Mouse (Mus musculus): ENCODE data around the gene Cavin3.
A peak's percentile ranks its signal among the peaks of the same experiment; 100 is the strongest.

Cavin3 gene

DNA sequence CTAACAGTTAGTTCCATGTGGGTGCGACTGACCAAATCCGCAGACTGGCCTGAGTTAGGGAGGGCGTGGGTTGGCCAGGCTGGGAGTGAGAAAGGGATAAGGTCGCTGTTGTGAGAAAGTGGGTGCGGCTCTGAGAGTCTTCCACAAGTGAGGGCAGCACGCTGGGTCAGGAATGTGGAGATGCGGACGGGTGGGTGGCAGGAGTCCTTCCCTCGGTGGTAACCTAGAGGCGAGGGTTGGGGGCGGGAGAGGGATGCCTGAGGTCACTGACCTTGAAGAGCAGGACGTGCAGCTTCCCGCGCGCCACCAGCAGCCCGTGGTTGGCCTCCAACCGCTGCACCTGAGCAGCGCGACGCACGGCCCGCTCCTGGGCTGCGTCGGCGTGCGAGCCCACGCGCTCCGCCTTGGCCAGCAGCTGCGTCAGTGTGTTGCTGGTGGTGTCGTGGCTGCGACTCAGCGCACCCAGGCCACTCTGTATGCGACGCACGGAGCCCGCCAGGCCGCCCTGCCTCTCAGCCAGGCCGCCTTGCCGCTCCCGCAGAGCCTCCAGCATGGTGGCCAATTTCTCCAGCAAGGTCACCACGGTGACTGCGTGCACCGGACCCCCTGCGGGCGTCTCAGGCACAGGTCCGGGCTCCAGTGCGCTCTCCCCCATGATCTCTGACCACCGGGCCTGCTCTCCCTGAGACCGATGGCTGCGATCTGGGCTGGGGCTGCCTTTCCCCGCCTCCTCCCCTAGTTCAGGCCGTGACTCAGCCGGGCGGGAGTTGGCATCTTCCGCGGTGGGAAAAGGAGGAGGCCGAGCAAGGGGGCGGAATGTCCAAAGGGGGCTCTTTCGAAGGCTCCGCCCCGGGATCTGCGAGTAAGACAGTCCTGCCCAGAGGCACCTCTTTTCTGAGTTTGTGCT lies at the start of gene Cavin3:
Gene Cavin3 (minus strand): TSS at position 796 of the 907 bp plus-strand sequence.
- DNase-seq (ENCODE audit: low read depth, low spot score): peak; percentile 27

DNA sequence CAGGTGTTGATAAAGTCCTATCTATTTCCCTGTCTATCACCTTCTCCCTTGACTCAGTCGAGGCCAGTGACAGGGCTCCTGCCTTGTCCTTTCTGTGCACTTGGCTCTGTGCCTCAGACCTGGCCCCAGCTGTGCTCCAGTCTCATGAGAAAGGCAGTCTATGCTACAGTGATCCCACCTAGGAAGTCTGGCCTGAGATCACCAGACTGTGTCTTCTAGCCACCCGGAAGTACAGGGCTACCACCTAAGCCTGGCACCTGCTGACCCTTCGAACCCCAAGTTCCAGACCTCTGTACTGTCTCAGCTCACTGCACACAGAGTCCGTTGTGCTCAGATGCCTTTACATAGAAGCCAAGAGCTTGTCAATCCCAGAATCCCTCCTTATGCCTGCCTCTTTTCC lies 46.0 kb upstream of the Cavin3 start:
- DNase-seq (ENCODE audit: low read depth, low spot score): no peak

DNA sequence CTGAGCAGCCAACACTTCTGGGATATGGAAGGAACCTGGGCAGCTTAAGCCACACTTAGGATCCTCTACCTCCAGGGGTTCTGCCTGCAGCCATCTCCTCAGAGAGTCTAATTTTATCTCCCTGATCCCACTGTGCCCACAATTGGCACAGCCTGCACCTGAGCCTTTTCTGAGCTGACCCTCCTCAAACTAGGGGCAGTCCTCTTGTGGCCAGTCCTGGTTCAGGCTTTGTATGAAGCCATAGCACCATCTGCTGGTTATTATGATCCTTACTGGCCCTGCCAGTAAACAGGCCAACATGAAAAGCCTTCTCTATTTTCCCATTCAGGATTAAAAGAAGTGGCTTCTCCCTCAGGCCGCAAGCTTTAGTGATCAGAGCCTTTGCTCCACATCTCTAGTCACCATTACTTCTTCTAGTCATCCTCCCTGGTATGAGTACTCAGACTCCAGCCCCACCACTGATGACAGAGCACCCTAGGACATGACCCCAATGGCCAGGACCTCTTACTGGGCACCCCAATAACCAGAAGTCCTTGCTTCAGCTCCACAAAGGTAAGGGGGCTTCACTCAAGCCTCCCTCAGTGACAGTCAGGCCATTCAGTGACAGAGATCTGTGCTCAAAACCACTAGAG lies 45.3 kb upstream of the Cavin3 start:
- DNase-seq (ENCODE audit: low read depth, low spot score): no peak

DNA sequence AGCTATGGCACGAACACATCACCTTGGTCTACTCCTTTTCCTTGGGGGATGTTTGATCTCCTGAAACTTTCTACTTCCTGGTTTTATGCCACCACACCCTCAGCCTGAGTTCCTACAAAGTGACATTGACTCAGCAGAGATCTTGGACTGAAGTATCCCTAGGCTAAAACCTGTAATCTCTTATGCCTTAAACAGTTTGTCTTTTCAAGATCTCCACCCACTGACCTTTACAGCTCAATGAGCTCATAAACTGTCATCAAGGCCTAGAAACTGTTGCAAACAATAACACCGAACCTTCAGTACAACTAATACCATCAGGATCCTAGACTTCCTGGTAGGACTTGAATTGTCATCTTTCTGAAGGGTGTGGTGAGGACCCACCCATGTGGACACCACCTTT lies 42.1 kb upstream of the Cavin3 start:
- DNase-seq (ENCODE audit: low read depth, low spot score): no peak

DNA sequence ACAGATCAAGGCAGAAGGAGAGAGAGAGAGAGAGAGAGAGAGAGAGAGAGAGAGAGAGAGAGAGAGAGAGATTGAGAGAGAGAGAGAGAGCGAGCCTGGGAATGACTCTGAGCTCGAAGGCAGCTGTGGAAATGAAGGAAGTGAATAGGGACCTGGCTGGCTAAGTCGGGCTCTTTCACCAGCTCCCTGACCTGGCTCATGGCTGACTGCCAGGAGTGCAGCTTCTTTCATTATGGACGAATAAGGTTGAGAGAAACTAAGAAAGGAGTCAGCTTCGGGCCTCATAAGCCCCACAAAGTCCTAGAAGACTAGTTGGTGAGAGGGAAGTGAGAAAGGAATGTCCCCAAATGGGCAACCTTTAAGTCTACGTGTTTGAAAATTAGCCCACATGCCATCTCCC lies 38.1 kb upstream of the Cavin3 start:
- DNase-seq (ENCODE audit: low read depth, low spot score): no peak

DNA sequence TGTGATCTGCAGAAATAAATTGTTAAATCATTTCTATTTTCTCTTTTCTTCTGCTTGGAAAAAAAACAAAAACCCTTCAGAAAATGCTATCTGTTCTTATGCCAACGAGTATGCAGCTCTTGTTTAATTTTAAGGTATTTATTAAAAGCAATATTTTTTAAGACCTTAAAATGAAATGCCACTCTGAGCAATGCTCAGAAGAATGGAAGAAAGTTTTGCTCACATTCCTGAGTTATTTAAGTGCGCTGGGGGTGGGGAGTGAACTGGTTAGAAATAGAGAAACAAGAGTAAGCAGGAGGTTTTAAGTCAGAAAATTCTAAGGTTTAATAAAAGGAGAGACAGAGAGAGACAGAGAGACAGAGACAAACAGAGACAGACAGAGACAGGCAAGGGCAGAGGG lies 37.7 kb upstream of the Cavin3 start:
- DNase-seq (ENCODE audit: low read depth, low spot score): no peak

DNA sequence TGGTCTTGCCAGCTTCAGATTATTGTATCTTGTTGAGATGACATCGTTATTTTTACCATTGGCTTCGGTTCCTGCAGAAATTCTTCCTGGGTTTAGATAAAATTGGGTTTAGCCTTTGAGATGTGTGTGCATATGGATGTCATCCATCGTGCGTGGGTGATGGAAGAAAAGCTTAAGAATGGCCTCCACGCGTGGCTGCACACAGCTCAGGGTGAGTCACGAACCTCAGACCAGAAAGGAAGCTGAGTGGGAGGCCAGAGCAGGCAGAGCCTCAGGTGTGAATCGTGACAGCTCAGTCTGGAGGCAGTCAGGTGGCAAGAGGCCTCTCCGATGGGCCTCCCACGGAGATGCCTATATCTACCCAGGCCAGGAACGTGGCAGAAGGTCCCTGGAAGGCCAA lies 37.2 kb upstream of the Cavin3 start:
- DNase-seq (ENCODE audit: low read depth, low spot score): no peak

DNA sequence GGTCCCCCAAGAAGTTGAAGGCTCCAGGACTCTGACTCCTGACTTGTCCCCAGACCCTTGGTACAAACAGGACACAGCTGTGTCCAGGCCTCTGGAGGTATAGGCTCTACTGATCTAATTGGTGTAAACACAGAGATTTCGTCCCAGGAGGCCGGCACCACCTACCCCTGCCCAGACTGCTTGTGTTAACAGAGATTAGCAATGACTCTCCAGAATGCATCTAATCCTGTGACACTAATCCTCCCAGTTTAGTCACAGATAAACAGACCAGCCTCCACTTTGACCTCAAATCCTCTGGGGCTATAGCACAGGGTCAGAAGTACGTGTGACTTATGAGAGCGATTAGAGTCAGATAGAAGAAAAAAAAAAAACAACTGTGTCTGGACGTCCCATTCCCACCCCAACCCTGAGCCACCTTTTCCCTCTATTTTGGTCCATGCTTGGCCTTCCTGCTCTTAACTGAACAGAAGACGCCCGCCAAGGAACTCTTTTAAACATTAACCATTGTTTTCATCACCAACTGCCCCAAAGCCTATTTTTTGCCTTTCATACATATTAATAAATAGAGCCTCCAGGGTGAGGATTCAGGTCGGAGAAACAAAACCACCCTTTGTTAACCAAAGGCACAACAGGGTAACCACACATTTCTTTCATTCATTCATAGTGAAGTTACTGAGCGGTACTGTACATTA lies 34.7 kb upstream of the Cavin3 start:
- no peak for DNase-seq (ENCODE audit: low read depth, low spot score)

DNA sequence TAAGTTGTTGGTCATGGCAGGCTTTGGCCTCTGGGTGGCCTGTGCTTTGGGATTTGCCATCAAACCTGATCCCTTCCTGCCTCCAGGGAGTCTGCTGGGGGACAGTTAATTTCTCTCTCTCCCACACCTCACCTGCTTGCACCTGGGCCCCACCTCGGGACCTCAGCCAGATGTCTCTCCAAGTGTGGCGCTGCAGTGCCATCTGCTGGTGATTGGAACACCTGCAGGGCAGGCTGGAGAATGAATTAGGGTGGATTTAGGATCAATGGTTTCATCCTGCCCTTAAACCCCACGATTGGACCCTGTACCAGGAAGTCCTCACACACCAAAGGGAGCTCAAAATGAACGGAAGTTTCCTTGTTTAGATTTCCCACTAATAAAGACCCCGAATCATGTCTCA lies 33.1 kb upstream of the Cavin3 start:
- peak; percentile 36 for DNase-seq (ENCODE audit: low read depth, low spot score)

DNA sequence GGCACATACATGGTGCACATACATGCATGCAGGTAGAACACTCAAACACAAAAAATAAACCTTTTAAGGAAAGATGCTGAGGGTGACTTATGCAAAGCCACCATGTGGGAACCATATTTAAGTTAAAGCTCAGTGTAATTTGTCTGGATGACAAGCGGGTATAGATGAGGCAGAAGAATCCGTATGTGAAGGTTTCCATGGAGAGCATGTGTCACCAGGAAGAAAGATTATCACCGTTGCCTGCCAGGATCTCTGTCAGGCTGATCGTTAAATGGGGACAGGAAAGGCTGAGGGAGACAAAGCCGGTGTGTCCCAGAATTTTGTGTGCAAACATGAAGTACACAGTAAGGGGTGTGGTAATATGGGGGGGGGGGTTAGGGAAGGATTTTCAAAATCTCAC lies 32.5 kb upstream of the Cavin3 start:
- no peak for DNase-seq (ENCODE audit: low read depth, low spot score)

DNA sequence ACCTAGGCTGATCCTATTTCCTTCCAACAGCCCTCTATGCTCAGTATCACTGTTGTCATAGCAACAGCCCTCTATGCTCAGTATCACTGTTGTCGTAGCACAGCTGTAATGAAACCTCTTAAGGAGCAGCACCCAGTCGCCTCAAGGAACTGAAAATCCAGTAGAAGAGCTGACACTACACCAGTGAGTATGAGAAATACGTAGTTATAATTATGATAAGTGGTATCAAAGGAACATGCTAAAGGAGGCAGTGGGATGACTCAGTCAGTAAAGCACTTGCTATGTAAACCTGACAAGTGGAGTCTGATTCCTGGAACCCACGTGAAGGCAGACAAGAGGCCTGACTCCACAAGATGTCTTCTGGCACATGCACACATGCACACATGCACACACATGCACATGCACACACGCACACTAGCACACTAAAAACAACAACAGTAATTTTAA lies 31.8 kb upstream of the Cavin3 start:
- no peak for DNase-seq (ENCODE audit: low read depth, low spot score)

DNA sequence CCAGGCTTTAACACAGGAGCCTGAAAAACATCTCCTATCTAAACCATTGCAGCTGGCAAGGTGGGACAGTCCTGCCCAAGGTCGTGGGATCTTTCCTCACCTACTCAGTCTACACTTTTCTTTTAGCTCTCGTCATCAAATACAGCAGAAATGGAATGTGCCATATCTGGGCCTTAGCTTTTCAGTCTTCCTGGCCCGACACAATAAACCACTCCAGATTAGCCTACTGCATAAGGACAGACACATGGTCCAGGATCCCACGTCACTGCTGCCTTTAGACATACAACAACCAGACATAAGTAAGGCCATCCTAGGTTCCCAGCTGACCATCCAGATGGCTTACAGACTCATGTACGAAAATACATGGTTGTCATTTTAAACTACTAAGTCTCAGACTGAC lies 28.0 kb upstream of the Cavin3 start:
- no peak for DNase-seq (ENCODE audit: low read depth, low spot score)

DNA sequence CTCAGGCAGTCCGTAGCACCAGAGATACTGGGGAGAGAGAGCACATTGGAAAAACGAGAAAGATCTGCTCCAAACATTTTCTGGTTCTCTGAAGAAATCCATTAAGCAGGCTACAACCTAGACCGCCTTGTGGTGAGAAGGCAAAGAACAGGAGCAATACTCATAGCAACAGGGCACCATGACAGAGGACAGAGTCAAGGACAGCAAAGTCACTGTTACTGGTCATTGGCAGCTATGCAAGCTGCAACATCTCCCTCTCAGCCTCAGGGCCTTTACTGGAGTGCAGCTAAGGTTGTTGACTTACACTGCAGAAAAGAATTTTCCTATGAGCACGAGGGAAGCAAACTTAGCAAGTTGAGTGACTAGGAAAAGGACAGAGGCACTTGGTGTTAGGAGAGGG lies 25.2 kb upstream of the Cavin3 start:
- no peak for DNase-seq (ENCODE audit: low read depth, low spot score)

DNA sequence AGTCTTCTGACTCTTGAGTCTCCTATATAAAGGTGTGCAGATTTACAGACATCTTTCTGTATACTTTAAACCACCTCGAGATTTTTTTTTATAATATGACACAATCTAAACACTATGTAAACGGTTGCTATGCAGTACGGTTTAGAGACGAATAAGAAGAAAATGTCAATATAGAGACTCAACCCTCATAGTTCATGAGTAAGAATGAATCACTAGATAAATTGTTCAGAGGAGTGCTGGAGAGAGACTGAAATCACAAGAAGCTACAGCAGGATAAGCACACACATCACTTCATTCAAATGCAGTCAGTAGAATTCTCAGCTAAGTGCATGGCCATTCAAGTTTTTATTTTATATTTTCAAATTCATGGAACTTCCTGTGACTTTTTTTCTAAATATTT lies 19.9 kb upstream of the Cavin3 start:
- DNase-seq (ENCODE audit: low read depth, low spot score): no peak

DNA sequence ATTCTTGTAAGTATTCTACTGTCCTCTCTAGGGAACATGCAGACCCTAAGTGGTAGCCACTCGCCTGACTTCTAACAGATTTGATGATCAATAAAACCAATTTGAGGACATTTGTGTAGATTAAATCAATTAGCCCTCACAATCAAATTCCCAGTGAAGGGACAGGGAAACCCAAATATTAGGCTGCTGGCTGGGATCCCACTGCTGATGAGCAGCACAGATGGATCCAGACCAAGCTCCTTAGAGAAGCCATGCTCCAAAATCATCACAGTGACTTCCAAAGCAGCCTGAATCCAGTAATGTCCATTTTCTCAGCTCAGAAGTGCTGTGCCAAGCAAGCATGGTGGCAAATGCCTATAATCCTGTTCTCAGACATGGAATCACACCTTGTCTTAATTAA lies 17.6 kb upstream of the Cavin3 start:
- no peak for DNase-seq (ENCODE audit: low read depth, low spot score)

DNA sequence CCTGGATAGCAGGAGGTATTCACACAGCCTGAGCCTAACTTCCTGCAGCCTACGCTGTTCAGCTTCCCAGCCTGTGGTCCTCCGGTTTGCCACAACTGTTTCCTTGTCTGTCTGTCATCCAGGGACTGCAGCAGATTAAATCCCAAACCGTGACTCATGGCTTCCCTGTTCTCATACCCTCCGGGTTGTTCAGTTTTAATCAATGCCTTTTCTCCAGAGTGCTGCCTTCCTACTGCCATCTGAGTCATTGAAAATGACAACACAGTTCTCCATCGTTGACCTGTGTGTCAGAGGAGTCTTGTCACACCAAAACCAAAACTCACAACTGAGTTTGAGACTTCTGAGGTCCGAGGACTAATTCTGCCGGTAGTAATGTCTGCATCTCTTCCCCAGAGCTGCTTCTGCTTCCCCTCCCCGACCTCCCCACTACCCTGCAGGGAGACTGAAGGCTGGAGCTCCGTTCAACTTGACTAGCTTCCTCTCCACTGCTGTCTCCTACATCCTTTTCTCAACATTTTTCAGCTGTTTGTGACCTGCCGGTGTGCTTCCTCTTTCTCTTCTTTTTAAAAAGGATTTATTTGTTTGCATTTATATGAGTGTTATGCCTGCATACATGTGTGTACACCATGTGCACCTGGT lies 16.9 kb upstream of the Cavin3 start:
- no peak for DNase-seq (ENCODE audit: low read depth, low spot score)

DNA sequence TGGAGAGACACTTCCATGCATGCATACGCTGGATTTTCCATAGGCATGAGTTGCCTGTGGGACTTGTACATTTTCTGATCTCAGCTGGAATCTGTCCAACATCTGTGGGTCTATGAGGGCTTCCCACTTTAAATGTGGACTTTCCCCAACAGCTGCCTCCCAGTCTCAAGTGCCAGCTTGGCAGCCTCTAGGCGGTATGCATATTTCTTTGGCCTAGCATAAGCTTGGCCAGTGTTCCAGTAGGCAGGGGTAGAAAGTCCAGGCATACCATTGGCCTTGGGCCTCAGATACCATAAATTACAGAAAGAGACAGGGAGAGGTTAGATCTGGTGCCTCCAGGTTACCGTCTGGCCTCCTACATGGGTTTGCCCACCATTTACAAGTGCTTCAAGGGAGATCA lies 15.8 kb upstream of the Cavin3 start:
- no peak for DNase-seq (ENCODE audit: low read depth, low spot score)

DNA sequence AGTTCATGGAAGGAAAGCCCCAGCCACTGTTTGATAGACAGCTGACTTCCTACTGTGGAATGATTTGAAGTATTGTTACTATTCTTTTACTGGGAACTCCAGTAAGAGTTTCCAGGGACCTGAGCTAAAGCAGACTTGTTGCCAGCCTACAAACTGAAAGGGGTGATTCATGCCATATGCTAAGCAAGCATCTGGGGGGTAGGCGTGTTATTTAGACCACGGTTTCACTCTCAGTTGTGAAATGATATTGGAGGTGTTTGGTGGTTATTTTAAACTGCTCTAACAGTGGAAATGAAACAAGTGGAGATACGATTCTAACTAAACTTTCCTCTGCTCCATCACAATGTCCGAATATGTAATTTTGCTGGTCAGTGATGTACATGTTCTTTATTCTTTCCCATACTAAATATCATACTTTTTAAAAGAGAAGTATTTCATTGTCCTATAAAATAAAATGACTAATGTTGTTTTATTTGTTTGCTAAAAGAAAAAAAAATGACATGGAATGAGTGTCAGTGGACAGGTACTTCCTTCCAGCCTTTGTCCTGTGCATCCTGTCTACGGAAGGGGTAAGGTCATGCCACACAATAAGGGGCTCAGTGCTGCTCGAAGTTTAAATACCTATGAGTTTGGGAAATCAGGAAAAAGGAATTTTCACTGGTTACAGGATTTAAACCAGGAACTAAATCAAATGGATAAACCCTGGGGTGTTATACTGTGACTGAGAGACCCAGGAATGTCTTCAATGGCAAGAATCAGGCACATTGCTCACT lies 5.2 kb upstream of the Cavin3 start:
- no peak for DNase-seq (ENCODE audit: low read depth, low spot score)

DNA sequence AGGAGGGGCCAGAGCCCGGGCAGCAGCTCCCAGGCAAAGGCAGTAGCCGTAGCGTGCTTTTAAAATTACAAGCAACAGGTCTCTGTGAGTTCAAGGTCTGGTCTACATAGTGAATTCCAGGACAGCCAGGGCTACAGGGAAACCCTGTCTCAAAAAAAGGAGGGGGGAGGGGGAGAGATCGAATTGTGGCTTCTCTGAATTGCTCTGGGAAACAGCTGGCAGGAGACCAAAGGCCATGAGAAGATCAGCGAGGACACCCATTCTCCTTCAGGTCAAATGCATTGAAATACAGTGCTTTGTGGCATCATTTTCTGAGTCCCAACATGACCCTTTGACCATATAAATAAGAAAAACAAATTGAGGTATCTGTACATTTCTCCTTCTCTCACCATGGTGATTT lies 2.9 kb upstream of the Cavin3 start:
- no peak for DNase-seq (ENCODE audit: low read depth, low spot score)

DNA sequence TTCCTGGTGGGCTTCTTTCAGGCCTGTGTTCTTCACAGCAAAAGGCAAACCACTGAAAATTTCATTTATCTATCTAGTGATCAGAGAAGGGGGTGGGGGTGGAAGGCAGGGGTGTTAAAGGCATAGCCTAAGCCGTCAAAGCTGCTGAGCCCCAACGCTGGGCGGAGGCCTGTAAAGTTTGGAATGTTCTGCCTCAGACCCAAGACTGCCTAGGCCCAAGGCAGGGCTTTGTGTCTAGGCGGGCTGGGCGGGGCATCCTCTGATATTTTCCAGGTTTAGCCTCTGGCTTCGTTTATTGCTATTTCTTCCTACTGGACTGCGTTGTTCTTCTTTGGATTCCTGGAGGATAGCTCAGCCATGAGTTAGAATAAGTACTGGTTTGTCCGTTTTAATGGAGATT lies 326 bp upstream of the Cavin3 start:
- peak; percentile 22 for DNase-seq (ENCODE audit: low read depth, low spot score)

Measured in embryo, embryonic 11.5 days (tissue).